Mouse (Mus musculus) NIH3T3 (cell line): ENCODE results near the gene Rgs11.
"Not testable (repeated sequence)": the region's sequence is repeated elsewhere in the genome, so short reads cannot be mapped to it uniquely, and the experiment has no call there.

Source experiments
- DNase-seq: peaks from one replicate; pipeline ENCODE4 v3.0.0-alpha.2; 2012; ENCODE audit warnings: low read depth

The Rgs11 gene

GRCm38 (mm10) chr17:26202737-26203136 is at the start of gene Rgs11:
TSS of gene Rgs11 (plus strand) at chr17:26202951.
- no peak for DNase-seq

GRCm38 (mm10) chr17:26162736-26163135 is 40.0 kb upstream of the Rgs11 start:
- DNase-seq = no peak

GRCm38 (mm10) chr17:26168039-26168438 is 34.7 kb upstream of the Rgs11 start:
- no peak for DNase-seq

GRCm38 (mm10) chr17:26175248-26175647 is 27.5 kb upstream of the Rgs11 start:
- not testable (repeated sequence) for DNase-seq

- no peak for DNase-seq
These were observed 24.1 kb upstream of the Rgs11 start for GRCm38 (mm10) chr17:26178611-26179010.

- no peak for DNase-seq
These were observed 21.6 kb upstream of the Rgs11 start for GRCm38 (mm10) chr17:26181179-26181578.

GRCm38 (mm10) chr17:26187592-26187991 is 15.2 kb upstream of the Rgs11 start:
- DNase-seq = no peak

- DNase-seq = no peak
These were observed 14.5 kb upstream of the Rgs11 start for GRCm38 (mm10) chr17:26188091-26188805.

- peak; percentile 57 for DNase-seq
These were observed 11.3 kb upstream of the Rgs11 start for GRCm38 (mm10) chr17:26191486-26191885.

GRCm38 (mm10) chr17:26192481-26193190 is 10.1 kb upstream of the Rgs11 start:
- DNase-seq = no peak

GRCm38 (mm10) chr17:26198892-26199291 is 3.9 kb upstream of the Rgs11 start, which contains the start of gene Pdia2:
TSS of gene Pdia2 (minus strand) at chr17:26199087.
- no peak for DNase-seq

- DNase-seq = peak; percentile 28
These were observed 1.7 kb upstream of the Rgs11 start for GRCm38 (mm10) chr17:26200831-26201705.

- no peak for DNase-seq
These were observed 753 bp upstream of the Rgs11 start for GRCm38 (mm10) chr17:26201998-26202397.

GRCm38 (mm10) chr17:26203321-26203811 is 615 bp downstream of the Rgs11 start:
- DNase-seq = peak; percentile 51

GRCm38 (mm10) chr17:26204766-26205165 is 2.0 kb downstream of the Rgs11 start:
- DNase-seq = no peak

- DNase-seq = peak; percentile 52
These were observed 3.6 kb downstream of the Rgs11 start for GRCm38 (mm10) chr17:26206392-26206791.

- no peak for DNase-seq
These were observed 4.9 kb downstream of the Rgs11 start, which contains the start of gene Arhgdig for GRCm38 (mm10) chr17:26207686-26208085. TSS of gene Arhgdig (minus strand) at chr17:26207786.

- DNase-seq = no peak
These were observed 9.5 kb downstream of the Rgs11 start for GRCm38 (mm10) chr17:26212241-26212640.

GRCm38 (mm10) chr17:26212681-26213080 is 9.9 kb downstream of the Rgs11 start:
- no peak for DNase-seq

GRCm38 (mm10) chr17:26221508-26221907 is 18.8 kb downstream of the Rgs11 start:
- no peak for DNase-seq

GRCm38 (mm10) chr17:26225150-26225549 is 22.4 kb downstream of the Rgs11 start:
- no peak for DNase-seq

- no peak for DNase-seq
These were observed 27.0 kb downstream of the Rgs11 start for GRCm38 (mm10) chr17:26229776-26230175.
